Mouse (Mus musculus): ENCODE data around the gene Sf3a2.

Sf3a2 gene

DNA sequence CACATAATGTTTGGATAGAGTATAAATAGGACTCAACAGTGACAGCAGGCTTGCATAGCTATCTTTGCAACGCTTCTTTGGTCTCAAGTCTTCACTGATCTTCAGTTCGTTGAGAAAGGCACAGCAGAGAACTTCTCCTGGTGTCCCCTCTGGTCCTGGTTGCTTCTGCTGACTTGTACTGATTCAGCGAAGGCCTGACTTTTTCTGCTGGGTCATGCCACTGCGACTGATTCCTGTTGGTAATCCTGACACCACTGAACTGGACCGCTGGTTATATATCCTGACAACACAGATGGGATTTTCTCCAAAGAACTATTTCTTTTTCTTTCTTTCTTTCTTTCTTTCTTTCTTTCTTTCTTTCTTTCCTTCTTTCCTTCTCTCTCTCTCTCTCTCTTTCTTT, 24.5 kb downstream of the Sf3a2 start:
- POLR2A ChIA-PET, result interaction anchor here in 3 of 4 experiments (0.6 to 1.9 kb wide), 7 partner anchors 9 to 714 kb away, joined by 3 to 7 read pairs (median 3); no protein-coding TSS in a partner anchor
- CTCF ChIA-PET, result interaction anchor here in 3 of 4 experiments (0.6 to 2.5 kb wide), 9 partner anchors 9 to 172 kb away, joined by 3 to 10 read pairs (median 3); no protein-coding TSS in a partner anchor

DNA sequence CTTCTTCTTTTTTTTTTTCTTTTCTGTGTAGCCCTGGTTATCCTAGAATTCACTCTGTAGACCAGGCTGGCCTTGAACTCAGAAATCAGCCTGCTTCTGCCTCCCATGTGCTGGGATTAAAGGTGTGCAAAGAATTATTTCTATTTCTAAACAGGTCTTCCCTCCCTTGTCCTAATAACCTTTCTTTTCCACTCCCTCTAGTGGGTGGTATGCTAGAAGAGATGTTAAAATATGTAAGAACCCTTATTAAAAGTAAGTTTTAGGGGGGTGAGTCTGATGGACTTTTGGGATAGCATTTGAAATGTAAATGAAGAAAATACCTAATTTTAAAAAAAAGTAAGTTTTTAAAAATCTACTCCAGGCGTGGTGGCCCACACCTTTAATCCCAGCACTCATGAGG, 25.3 kb downstream of the Sf3a2 start:
- CTCF ChIA-PET, result interaction anchor here in 2 of 4 experiments (0.6 to 0.9 kb wide), 3 partner anchors 18 to 25 kb away, joined by 3 to 4 read pairs (median 3); no protein-coding TSS in a partner anchor
- POLR2A ChIA-PET, result interaction anchor here in 1 of 4 experiments (1.4 to 2.8 kb wide), 3 partner anchors 14 to 147 kb away, joined by 3 to 16 read pairs (median 10); no protein-coding TSS in a partner anchor

- ChIA-PET POLR2A (interaction anchor here in 3 of 4 experiments (0.6 to 2.8 kb wide), 11 partner anchors 12 to 425 kb away, joined by 3 to 16 read pairs (median 4); partner anchors contain the start of genes Gadd45b (in 1 of the 3), Mbd3 (in 1 of the 3), Plekhj1 (in 1 of the 3) and Sf3a2 (in 1 of the 3)), CTCF (interaction anchor here in 3 of 4 experiments (0.6 to 1.8 kb wide), 7 partner anchors 9 to 57 kb away, joined by 3 to 7 read pairs (median 3); no protein-coding TSS in a partner anchor)
Measured at GRCm38 (mm10) chr10:80823847-80824643, 26.0 kb downstream of the Sf3a2 start.

DNA sequence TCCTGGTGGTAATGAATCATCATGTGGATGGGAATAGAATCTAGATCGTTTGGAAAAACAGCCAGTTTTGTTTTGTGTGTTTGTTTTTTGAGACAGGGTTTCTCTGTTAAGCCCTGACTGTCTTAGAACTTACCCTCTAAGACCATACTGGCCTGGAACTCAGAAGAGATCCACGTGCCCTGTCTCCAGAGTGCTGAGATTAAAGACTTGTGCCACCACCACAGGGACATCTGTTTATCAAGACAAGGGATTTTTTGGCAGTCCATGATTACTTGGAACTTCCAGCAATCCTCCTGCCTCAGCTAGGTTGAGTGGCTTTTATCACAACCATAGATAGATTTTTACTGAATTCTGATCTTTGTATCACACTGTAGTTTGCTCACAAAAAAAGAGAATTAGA, 26.8 kb downstream of the Sf3a2 start:
- CTCF ChIA-PET, result interaction anchor here in 3 of 4 experiments (0.6 to 1.8 kb wide), 6 partner anchors 10 to 57 kb away, joined by 3 to 7 read pairs (median 4); no protein-coding TSS in a partner anchor
- POLR2A ChIA-PET, result interaction anchor here in 3 of 4 experiments (0.6 to 2.8 kb wide), 15 partner anchors 11 to 425 kb away, joined by 3 to 16 read pairs (median 4); partner anchors contain the start of genes Gadd45b (in 1 of the 3), Lsm7 (in 1 of the 3), Mbd3 (in 1 of the 3) and Plekhj1 (in 1 of the 3)

GRCm38 (mm10) chr10:80826151-80827062, 28.4 kb downstream of the Sf3a2 start, which contains the start of gene Oaz1:
Oaz1 (plus strand) TSS chr10:80826656.
- POLR2A ChIA-PET, result interaction anchor here in 3 of 4 experiments (0.7 to 6.5 kb wide), 27 partner anchors 9 to 256 kb away, joined by 3 to 99 read pairs (median 5); partner anchors contain the start of genes Amh (in 2 of the 3), Gadd45b (in 2 of the 3), Lingo3 (in 2 of the 3) and Lsm7 (in 2 of the 3)
- CTCF ChIA-PET, result no interaction called here

GRCm38 (mm10) chr10:80827063-80827869, 29.3 kb downstream of the Sf3a2 start:
- ChIA-PET CTCF (interaction anchor here in 1 of 4 experiments (0.6 to 0.8 kb wide), 2 partner anchors 54 to 660 kb away, joined by 9 to 12 read pairs; no protein-coding TSS in a partner anchor), POLR2A (interaction anchor here (0.6 to 6.5 kb wide), 49 partner anchors 8 to 255 kb away, joined by 3 to 99 read pairs (median 4); partner anchors contain the start of genes Amh (in 2 of the 4), Gadd45b (in 2 of the 4), Lingo3 (in 2 of the 4) and Lsm7 (in 2 of the 4))

- CTCF ChIA-PET, result interaction anchor here in 2 of 4 experiments (0.6 to 1.5 kb wide), 3 partner anchors 53 to 661 kb away, joined by 4 to 12 read pairs (median 9); no protein-coding TSS in a partner anchor
- POLR2A ChIA-PET, result interaction anchor here in 3 of 4 experiments (0.6 to 6.5 kb wide), 49 partner anchors 8 to 241 kb away, joined by 3 to 99 read pairs (median 4); partner anchors contain the start of genes Amh (in 2 of the 3), Gadd45b (in 2 of the 3), Lingo3 (in 2 of the 3) and Lsm7 (in 2 of the 3)
Measured at GRCm38 (mm10) chr10:80827870-80828420, 29.9 kb downstream of the Sf3a2 start.

- CTCF ChIA-PET, result interaction anchor here in 1 of 4 experiments (1.1 to 1.5 kb wide), 2 partner anchors 53 to 190 kb away, joined by 3 to 4 read pairs; no protein-coding TSS in a partner anchor
- POLR2A ChIA-PET, result interaction anchor here in 3 of 4 experiments (0.5 to 6.5 kb wide), 31 partner anchors 8 to 525 kb away, joined by 3 to 99 read pairs (median 5); partner anchors contain the start of genes Amh (in 2 of the 3), Lingo3 (in 2 of the 3), Abhd17a (in 1 of the 3) and Ap3d1 (in 1 of the 3)
Measured at GRCm38 (mm10) chr10:80828587-80828986, 30.6 kb downstream of the Sf3a2 start.

DNA sequence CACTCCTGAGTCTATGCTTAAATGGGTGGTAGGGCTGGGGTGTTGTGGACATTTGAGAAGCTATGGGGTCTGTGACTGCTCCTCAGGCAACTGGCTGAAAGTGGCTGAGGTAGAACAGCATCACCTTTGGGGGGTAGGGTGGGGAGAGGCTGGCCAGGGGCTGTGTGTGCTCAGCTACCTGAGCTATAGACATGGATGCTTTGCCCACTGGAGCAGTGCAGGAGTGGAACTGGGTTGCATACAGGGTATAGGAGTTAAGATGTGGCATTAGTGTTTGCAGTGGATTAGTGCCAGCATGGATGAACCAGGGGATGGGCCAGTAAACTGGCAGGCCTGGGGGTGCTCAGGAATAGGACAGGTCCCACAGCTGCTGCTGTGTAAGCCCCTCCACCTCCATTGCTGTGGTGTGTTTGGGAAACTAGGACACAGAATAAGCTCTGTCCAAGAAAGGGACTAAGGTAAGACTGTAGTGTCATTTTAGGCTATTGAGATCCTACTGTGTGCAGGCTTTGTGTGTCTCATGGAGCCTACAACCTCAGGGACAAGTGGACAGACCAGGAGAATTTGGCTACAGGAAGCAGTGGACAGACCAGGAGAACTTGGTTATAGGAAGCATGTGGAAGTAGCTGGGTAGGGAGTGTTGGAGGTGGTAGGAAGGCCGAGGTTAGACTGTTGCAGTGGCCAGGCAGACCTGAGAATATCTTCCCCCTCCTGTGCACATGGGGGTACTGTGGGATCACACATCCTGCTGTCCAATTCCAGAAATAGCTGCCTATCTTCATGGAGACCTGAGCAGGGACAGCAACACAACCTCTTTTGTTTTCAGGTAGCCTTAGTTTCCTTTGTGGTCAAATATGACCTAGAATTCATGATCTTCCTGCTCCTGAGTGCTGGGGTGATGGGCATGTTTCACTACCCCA, 31.6 kb downstream of the Sf3a2 start:
- CTCF ChIA-PET, result interaction anchor here in 1 of 4 experiments (1.1 to 2.2 kb wide), 3 partner anchors 51 to 189 kb away, joined by 3 to 15 read pairs (median 4); no protein-coding TSS in a partner anchor
- POLR2A ChIA-PET, result interaction anchor here (0.5 to 6.5 kb wide), 56 partner anchors 7 to 526 kb away, joined by 3 to 99 read pairs (median 4); partner anchors contain the start of genes Amh (in 2 of the 4), Gadd45b (in 2 of the 4), Lingo3 (in 2 of the 4) and Lsm7 (in 2 of the 4)

DNA sequence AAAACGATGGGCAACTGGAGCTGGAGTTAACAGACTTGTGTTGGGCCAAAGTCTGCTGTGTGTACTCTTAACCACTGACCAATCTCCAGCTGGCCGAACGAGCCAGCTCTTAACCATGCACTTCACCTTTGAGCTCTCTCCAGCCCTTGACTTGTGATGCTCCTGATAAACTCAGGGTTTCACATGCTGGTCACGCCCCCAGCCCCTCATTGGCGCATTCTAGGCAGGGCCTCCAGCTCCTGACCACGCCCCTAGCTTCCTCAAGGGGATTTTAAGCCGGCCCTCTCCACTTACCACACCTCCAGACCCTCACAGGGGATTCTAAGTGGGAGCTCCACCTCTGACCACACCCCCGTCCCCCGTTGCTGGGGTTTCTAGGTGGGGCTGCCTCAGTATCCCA, 33.1 kb downstream of the Sf3a2 start:
- ChIA-PET CTCF (interaction anchor here (0.5 to 2.7 kb wide), 27 partner anchors 9 to 251 kb away, joined by 3 to 19 read pairs (median 4); partner anchors contain the start of gene Csnk1g2 (in 1 of the 4)), POLR2A (interaction anchor here (0.5 to 6.5 kb wide), 121 partner anchors 9 to 1302 kb away, joined by 3 to 99 read pairs (median 4); partner anchors contain the start of genes Gadd45b (in 3 of the 4), Lsm7 (in 3 of the 4), Map2k2 (in 3 of the 4) and Sppl2b (in 3 of the 4))

DNA sequence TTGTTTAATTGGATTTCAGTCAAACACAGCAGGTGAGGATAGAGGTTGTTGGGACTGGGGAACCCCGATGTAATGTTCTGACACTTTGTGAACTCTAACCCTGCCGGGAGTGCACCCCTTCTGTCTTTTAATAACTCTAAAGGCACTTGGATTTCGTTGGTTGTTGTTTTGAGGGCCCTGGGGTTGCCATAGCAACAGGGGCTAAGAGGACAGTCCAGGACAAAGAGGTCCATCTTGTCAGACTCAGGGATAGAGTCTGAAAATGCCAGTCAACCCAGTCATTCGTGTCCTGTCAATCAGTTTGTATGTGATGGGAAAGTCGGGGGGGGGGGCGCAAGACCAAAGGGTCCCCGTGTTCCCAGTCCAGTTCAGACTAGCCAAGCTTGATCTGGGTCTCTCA, 34.8 kb downstream of the Sf3a2 start:
- ChIA-PET POLR2A (interaction anchor here in 3 of 4 experiments (0.6 to 6.5 kb wide), 14 partner anchors 10 to 295 kb away, joined by 3 to 99 read pairs (median 7); partner anchors contain the start of genes Gadd45b (in 3 of the 3), Amh (in 2 of the 3), Atp8b3 (in 2 of the 3) and Abhd17a (in 1 of the 3)), CTCF (interaction anchor here in 3 of 4 experiments (0.6 to 2.7 kb wide), 4 partner anchors 27 to 49 kb away, joined by 3 to 19 read pairs (median 4); no protein-coding TSS in a partner anchor)

DNA sequence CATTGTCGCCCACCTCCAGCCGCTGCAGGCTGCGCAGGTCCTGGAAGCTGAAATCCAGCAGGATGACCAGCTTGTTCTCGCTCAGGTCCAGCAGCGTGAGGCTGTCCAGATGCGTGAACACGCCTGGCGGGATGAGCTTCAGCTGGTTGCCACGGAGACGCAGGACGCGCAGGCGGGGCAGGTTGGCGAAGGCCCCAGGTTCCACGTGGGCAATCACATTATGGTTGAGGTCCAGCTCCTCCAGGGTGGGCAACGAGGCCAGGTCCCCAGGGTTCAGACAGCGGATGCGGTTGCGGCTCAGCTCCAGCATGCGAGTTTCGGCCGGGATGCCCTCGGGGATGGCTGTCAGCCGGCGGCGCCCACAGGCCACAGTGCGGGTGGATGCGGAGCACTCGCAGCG, 37.6 kb downstream of the Sf3a2 start:
- ChIA-PET CTCF (interaction anchor here (0.6 to 3.7 kb wide), 5 partner anchors 30 to 1067 kb away, joined by 3 to 17 read pairs (median 5); partner anchors contain the start of gene Amh (in 1 of the 4)), POLR2A (interaction anchor here (0.5 to 3.7 kb wide), 23 partner anchors 8 to 518 kb away, joined by 3 to 15 read pairs (median 3); partner anchors contain the start of genes Gadd45b (in 2 of the 4), Sppl2b (in 2 of the 4), Lingo3 (in 1 of the 4) and Slc39a3 (in 1 of the 4))

- POLR2A ChIA-PET, result interaction anchor here in 3 of 4 experiments (0.6 to 5.2 kb wide), 17 partner anchors 8 to 181 kb away, joined by 3 to 36 read pairs (median 5); partner anchors contain the start of gene Gadd45b (in 2 of the 3)
- CTCF ChIA-PET, result interaction anchor here in 3 of 4 experiments (0.6 to 3.7 kb wide), 8 partner anchors 18 to 473 kb away, joined by 3 to 17 read pairs (median 4); partner anchors contain the start of genes Amh (in 1 of the 3), Lsm7 (in 1 of the 3) and Sppl2b (in 1 of the 3)
Measured at GRCm38 (mm10) chr10:80836949-80837379, 39.0 kb downstream of the Sf3a2 start.

GRCm38 (mm10) chr10:80837827-80838226, 39.8 kb downstream of the Sf3a2 start:
- ChIA-PET CTCF (interaction anchor here in 2 of 4 experiments (0.6 to 3.7 kb wide), 4 partner anchors 18 to 206 kb away, joined by 3 to 17 read pairs (median 4); partner anchors contain the start of genes Lsm7 (in 1 of the 2) and Sppl2b (in 1 of the 2)), POLR2A (interaction anchor here in 3 of 4 experiments (0.5 to 5.2 kb wide), 11 partner anchors 8 to 807 kb away, joined by 3 to 36 read pairs (median 9); partner anchors contain the start of gene Gadd45b (in 2 of the 3))
